Mouse (Mus musculus) MEL-GATA-1-ER (cell line): ENCODE results near the gene Gucd1.
"Not testable (repeated sequence)": the region's sequence is repeated elsewhere in the genome, so short reads cannot be mapped to it uniquely, and the experiment has no call there.

Source experiments
- DNase-seq: peaks from one replicate; pipeline ENCODE4 v3.0.0-alpha.2; 2012; ENCODE audit warnings: low read depth; ENCODE audit errors: extremely low read depth

Gene Gucd1

DNA sequence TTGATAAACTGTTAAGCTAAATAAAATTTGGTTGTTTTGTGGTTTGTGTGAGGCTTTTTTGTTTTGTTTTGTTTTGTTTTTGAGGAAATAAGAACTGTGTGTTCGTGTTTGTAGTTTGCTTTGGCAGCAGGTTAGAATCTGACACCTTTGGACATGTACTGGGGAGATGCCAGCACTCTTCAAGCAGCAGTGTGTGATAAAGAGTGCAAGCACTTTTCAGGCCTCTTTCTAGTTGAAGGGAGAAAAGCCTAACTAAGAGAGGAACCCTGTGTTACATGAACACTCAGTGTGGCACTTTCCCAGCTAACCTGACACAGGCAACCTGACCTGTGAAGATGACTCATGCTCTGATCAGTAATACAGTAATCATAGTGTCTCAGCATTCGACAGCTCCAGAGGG is 17.7 kb upstream of the Gucd1 start:
- no peak for DNase-seq

- no peak for DNase-seq
These were observed 17.2 kb upstream of the Gucd1 start for GRCm38 (mm10) chr10:75534934-75535333.

DNA sequence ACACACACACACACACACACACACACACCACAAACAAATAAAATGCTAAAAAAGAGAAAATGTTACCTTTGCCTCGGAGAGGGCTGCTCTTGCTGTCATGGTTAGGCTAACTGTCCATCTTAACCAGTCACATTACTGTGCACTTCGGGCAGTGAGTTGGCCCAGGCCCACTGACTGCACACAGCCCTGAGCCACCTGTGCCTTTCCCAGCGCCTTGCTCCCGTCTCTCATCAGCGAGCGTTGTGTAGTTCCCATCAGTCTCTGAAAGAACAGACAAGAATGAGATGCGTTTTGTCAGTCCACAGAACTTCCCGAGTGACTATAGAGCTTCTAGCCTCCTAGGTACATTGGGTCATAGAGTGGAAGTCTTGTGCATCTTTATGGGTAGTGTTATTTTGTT is 16.4 kb upstream of the Gucd1 start:
- DNase-seq, result no peak

- no peak for DNase-seq
These were observed 13.8 kb upstream of the Gucd1 start for GRCm38 (mm10) chr10:75531532-75532090.

DNA sequence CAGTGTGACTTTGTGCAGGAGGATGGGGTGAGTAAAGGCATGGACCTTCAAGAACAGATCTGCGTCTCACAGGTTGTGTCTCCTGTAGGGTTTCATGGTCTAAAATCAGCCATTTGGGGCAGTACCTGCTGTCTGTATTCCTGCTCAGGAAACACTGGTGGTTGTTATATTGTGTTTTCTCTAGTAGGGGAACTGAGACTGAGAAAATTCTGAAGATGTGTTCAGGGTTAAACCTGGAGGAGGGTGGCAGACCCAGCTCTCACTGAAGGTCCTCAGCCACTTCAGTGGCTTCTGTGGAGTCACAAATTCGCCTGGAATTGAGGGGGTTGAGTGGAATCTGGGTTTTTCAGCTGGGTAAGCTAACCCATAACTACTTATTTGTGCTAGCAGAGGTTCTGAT is 12.6 kb upstream of the Gucd1 start:
- DNase-seq, result no peak

DNA sequence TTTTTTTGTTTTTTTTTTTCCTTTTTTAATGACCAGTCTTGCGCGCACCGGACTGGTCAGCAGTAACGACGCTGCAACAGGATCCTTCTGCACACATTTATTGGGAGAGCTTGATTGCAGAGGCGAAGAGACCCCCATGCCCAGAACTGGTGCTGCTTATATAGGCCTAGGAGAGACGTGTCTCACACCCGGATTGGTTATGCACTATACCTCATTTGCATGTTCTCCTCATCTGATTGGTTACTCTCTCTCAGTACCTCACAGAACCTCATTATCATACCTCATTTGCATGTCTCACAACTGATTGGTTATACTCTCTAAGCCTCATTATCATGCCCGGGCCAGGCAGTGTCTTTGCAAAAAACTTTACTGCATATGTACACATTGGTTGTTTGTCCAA is 7.7 kb upstream of the Gucd1 start:
- DNase-seq, result not testable (repeated sequence)

DNA sequence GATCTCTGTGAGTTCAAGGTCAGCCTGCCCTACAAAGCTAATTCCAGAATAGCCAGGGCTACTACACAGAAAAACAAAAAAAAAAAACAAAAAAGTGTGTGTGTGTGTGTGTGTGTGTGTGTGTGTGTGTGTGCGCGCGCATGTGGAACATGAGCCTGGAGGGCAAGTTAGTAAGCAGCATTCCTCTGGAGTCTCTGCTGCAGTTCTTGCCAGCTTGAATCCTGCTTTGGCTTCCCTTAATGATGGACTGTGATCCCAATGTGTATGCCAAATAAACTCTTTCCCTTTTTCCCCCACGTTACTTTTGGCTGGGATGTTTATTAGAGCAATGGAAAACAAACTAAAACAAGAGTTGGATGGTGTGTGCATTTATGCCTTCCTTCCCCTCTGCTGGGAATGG is 3.9 kb upstream of the Gucd1 start:
- DNase-seq, result no peak

- no peak for DNase-seq
These were observed 2.8 kb upstream of the Gucd1 start for GRCm38 (mm10) chr10:75520581-75520980.

DNA sequence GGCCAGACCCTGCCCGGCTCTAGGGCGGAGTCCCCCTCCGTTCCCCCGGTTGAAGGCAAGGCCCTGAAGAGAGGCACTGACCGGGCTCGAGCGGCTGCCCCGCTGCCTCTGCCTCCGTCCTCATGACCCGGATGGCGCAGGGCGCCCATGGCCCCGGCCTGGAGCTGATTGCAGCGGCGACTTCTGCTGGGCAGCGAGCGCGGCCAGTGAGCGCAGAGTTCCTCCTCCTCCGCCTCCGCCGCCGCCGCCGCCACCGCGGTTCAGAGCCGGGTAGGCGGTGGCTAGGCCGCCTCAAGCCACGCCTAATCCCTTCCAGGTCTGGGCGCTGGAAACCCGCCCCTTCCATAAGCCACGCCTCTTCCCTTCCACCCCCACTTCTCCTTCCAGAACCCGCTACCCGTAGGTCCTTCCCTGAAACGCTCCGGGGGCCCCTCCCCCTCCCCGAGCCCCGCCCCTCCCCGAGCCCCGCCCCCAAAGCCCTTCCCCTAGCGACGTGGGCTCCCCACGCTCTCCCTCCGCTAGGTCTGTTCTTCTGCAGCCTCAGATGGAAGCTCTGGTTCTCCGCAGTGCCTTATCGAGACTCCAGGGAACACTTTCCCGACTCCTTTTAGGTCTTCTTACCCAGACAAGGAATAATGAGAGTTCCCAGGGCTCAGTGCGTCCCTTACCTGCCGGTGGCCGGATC is 557 bp downstream of the Gucd1 start, which contains the start of gene Snrpd3:
Snrpd3 (plus strand) TSS at position 479 of the 685 bp plus-strand sequence.
- peak; percentile 86 for DNase-seq

- DNase-seq, result no peak
These were observed 1.1 kb downstream of the Gucd1 start for GRCm38 (mm10) chr10:75516724-75517072.

DNA sequence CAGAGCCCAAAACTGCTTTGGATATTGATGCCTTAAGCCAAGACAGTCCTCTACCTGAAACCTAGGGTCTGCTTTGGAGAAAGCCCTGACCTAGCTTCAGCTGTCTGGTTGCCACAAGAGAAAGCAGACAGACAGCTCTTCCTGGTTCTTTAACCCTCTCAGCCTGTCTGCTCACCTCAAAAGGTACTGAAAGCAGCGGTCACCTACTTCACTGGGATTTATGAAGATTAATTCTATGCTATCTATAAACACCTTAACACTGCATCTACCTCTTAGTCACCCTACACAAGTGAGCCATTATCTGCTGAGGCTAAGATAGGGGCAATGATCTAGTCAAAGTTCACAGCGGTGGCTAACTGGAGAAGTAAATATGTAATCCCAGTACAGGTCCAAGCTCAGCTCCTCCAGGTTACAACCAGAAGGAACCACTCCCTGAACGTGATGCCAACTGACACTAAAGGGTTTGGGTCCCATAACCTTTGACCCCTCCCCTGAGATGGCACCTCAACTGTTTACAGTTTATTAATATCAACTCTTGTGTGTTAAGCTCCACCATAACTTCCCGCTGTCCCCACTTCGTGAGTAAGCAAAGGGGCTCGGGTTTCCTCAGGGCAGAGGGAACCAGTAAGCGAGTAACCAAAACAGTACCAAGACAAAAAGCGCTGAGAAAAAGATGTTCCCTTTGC is 1.6 kb downstream of the Gucd1 start:
- no peak for DNase-seq

DNA sequence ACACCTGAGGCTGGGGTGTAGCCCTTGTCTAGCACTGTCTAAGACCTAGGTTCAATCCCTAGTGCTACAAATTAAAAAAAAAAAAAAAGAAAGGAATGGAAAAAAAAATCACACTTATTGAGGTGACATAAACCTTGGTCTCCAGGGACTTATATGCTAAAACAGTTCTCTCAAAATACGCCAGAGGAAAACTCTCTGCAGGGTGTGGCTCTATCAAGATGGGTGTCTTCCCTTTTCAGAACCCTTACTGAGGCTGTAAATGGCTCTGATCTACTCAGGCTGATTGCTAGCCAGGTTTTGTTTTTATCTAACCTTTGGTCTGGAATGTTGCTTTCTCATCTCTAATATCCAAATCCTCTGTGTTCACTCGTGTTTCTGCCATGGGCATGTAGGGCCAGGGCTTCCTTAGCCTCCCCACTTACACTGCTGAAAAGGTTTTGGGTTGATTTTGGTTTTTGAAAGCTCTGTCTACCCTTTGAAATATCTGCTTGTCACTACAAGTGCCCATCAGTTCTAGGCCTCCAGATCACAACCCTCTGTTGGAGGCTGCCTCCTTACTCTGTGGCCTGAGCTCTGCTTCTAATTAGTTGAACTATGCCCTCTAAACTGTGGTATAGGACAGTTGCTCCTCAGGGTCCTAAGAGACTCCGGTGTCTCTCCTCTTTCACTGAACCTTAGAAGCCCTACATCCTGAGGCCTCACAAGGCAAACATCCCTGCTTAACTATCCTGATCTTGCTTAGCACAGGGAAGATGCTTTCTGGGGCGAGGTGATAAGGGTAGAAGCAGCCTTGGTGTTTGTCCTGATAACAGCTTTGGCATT is 2.3 kb downstream of the Gucd1 start:
- peak; percentile 57 for DNase-seq

DNA sequence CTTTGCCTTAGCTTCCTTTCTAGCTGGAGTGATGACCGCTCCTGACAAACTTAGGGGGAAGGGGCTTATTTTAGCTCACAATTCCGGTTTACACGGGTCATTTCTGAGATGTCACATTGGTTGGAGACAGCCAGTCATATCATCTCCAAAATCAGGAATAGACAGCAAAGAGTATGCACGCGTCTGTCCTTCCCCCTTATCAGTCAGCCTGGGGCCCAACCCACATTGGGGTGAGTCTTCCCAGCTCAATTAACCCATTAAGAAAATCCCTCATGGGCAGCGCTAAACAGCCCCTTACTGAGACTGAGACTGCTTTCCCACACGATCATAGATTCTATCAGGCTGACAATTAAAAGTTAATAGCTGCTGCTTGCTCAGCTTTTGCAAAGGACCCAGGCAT is 3.4 kb downstream of the Gucd1 start:
- no peak for DNase-seq

- no peak for DNase-seq
These were observed 4.3 kb downstream of the Gucd1 start for GRCm38 (mm10) chr10:75513306-75514067.

- no peak for DNase-seq
These were observed 5.0 kb downstream of the Gucd1 start for GRCm38 (mm10) chr10:75512796-75513195.

DNA sequence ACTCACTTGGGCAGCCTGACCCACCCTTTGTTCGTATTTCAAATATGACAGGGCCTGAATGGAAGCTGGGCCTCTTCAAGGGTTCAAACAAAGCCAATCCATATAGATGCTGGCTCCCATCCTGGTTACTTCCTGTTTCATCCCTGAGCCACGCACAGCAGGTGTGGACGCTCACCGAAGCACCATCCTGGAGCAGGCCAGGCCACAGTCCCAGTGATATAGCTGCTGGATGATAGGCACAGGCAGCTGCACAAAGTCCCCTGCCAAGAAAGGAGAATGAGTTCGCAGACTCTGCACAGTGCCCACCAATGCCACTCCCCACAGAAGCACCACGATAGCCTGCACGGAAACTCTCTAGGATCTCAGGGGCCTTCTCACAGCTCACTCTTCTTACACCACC is 5.9 kb downstream of the Gucd1 start:
- no peak for DNase-seq

- DNase-seq, result no peak
These were observed 6.7 kb downstream of the Gucd1 start for GRCm38 (mm10) chr10:75511060-75511459.

DNA sequence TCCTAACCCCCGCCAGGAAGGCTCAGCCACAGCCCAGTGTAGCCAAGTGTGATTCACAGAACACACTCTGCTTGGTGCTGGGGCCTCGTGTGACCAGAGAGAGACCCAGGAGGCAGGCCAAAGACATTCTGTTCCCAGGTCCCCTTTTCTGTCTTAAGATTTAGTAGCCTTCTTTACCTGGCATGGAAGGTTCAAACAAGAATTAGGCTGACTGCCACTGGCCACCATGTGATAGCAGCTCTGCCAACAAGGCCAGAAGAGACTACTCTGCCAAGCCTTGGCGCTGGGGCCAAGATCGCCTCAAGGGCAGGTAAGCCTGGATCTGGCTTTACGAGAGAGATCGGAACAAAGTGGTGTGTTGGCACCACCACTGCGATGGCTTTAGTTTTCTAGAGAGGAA is 7.3 kb downstream of the Gucd1 start:
- DNase-seq, result no peak

DNA sequence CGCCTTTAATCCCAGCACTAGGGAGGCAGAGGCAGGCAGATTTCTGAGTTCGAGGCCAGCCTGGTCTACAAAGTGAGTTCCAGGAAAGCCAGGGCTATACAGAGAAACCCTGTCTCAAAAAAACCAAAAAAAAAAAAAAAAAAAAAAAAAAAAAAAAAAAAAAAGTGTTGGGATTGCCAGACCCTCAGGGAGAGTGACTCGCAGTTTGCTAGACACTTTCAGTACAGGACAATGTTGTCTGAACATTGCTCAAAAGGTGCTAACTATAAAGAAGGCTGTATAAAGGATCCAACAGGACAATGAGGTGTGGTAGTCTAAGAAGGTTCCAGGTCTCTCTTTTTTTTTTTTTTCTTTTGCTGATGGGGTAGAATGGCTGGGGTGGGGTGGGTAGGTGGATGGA is 11.8 kb downstream of the Gucd1 start:
- not testable (repeated sequence) for DNase-seq

- no peak for DNase-seq
These were observed 12.7 kb downstream of the Gucd1 start for GRCm38 (mm10) chr10:75505130-75505495.
